Mouse (Mus musculus) G1E (cell line): ENCODE measurements at regions not wholly inside any gene's neighbourhood (a gene's known extent, or its start where the extent isn't known, plus 50 kb on each side); places are given as distances from the start of the nearest gene placed in this dataset.

Experiments used
- CTCF ChIP-seq: IDR thresholded peaks from 2 replicates; pipeline ENCODE4 v1.5.1; 2012; ENCODE audit warnings: low read depth, low read length, inconsistent platforms, mixed read lengths
- GATA1 ChIP-seq: IDR thresholded peaks from 2 replicates; pipeline ENCODE4 v1.6.1; 2012; ENCODE audit warnings: borderline replicate concordance, low read length, inconsistent platforms, mixed read lengths
- POLR2AphosphoS5 ChIP-seq: IDR thresholded peaks from 2 replicates; pipeline ENCODE4 v1.6.1; 2012; ENCODE audit warnings: low read depth, low read length, inconsistent platforms; ENCODE audit not compliant: insufficient replicate concordance
- TAL1 ChIP-seq: conservative IDR thresholded peaks from 2 replicates; pipeline ENCODE4 v1.6.1; 2012; ENCODE audit warnings: low read depth, low read length, inconsistent platforms, mixed read lengths

DNA sequence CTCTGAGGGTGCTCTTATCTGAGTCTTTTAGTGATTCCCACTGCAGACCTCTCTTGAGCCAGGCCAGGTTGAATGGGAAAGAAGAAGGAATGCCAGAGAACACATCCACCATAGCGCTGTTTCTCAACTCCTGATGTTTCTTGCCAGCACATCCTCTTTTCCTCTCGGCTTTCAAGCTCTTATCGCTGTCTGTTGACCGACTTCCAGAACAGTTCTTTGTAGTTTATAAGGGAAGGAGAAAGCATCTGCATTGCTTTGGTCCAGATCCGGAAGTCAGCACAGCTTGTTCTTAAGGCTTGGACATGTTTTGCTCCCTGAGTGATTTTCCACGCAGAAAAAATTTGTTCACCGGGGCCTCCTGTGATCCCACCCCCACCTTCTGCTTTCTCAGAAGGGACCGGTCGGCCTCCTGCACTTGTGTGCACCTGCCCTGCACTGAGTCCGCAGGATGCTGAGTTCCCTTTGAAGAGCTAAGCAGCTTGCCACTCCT, 183.7 kb downstream of the Bcl2l11 start:
- no peak for TF ChIP-seq CTCF
- no peak for TF ChIP-seq TAL1
- TF ChIP-seq GATA1 = no peak
- TF ChIP-seq POLR2AphosphoS5 = no peak
